Mouse (Mus musculus) lung, adult 18-20 months (tissue): Measurements from ENCODE around the gene Asb10.
A peak's percentile ranks its signal among the peaks of the same experiment; 100 is the strongest.

Experiments
- DNase-seq, 2 experiments: peaks; one replicate each; pipeline ENCODE4 v3.0.0; 2022; ENCODE audit warnings: mixed read lengths in 2 of 2

The Asb10 gene

GRCm38 (mm10) chr5:24486738-24487137 is 54.0 kb downstream of the Asb10 start:
- no peak for DNase-seq

GRCm38 (mm10) chr5:24486097-24486496 is 54.7 kb downstream of the Asb10 start:
- DNase-seq: peak; percentile 83 to 88

GRCm38 (mm10) chr5:24484963-24485362 is 55.8 kb downstream of the Asb10 start:
- DNase-seq: no peak

GRCm38 (mm10) chr5:24483326-24483725 is 57.5 kb downstream of the Asb10 start:
- peak; percentile 68 to 71 for DNase-seq
